Mouse (Mus musculus): ENCODE results near the gene Fam221b.

The Fam221b gene

GRCm38 (mm10) chr4:43657146-43657545, 11.8 kb downstream of the Fam221b start:
- DNase-seq (ENCODE audit: low spot score) = no peak

GRCm38 (mm10) chr4:43656339-43657109, 12.4 kb downstream of the Fam221b start, which contains the start of gene Hint2:
Gene Hint2 (minus strand): TSS chr4:43656466.
- DNase-seq (ENCODE audit: low spot score) = peak; percentile 95

GRCm38 (mm10) chr4:43655656-43656338, 13.1 kb downstream of the Fam221b start:
- DNase-seq (ENCODE audit: low spot score) = no peak

- DNase-seq (ENCODE audit: low spot score) = no peak
These were observed 15.6 kb downstream of the Fam221b start, which contains the start of gene Spag8 for GRCm38 (mm10) chr4:43653161-43654015. Gene Spag8 (minus strand): TSS chr4:43653594.

- no peak for DNase-seq (ENCODE audit: low spot score)
These were observed 16.2 kb downstream of the Fam221b start for GRCm38 (mm10) chr4:43652726-43653125.

GRCm38 (mm10) chr4:43649783-43650182, 19.2 kb downstream of the Fam221b start:
- DNase-seq (ENCODE audit: low spot score) = no peak

- DNase-seq (ENCODE audit: low spot score) = no peak
These were observed 28.5 kb downstream of the Fam221b start for GRCm38 (mm10) chr4:43640491-43640890.

- no peak for DNase-seq (ENCODE audit: low spot score)
These were observed 28.9 kb downstream of the Fam221b start for GRCm38 (mm10) chr4:43640076-43640475.

- DNase-seq (ENCODE audit: low spot score) = no peak
These were observed 32.2 kb downstream of the Fam221b start for GRCm38 (mm10) chr4:43636751-43637150.

- DNase-seq (ENCODE audit: low spot score) = no peak
These were observed 34.1 kb downstream of the Fam221b start for GRCm38 (mm10) chr4:43634621-43635374.

- DNase-seq (ENCODE audit: low spot score) = no peak
These were observed 35.2 kb downstream of the Fam221b start for GRCm38 (mm10) chr4:43633736-43634135.

GRCm38 (mm10) chr4:43633296-43633695, 35.6 kb downstream of the Fam221b start:
- DNase-seq (ENCODE audit: low spot score) = no peak

GRCm38 (mm10) chr4:43631956-43632920, 36.7 kb downstream of the Fam221b start:
- DNase-seq (ENCODE audit: low spot score) = no peak

- DNase-seq (ENCODE audit: low spot score) = no peak
These were observed 37.6 kb downstream of the Fam221b start, which contains the start of gene Npr2 for GRCm38 (mm10) chr4:43631046-43631955. Gene Npr2 (plus strand): TSS chr4:43631935.

GRCm38 (mm10) chr4:43630671-43631045, 38.3 kb downstream of the Fam221b start:
- DNase-seq (ENCODE audit: low spot score) = no peak

- peak; percentile 80 for DNase-seq (ENCODE audit: low spot score)
These were observed 38.8 kb downstream of the Fam221b start for GRCm38 (mm10) chr4:43630030-43630581.

GRCm38 (mm10) chr4:43629106-43629817, 39.7 kb downstream of the Fam221b start:
- no peak for DNase-seq (ENCODE audit: low spot score)

GRCm38 (mm10) chr4:43620146-43620778, 48.7 kb downstream of the Fam221b start:
- no peak for DNase-seq (ENCODE audit: low spot score)
